Mouse (Mus musculus): ENCODE results near the gene Zfp108. TPM values are rescaled to one million over a fixed set of nuclear protein-coding genes. Genes with fewer than 3 reads are reported as not detected.
"Not testable (repeated sequence)": the region's sequence is repeated elsewhere in the genome, so short reads cannot be mapped to it uniquely, and the experiment has no call there.

The Zfp108 gene
- polyA plus RNA-seq, 1 experiment from 2014 or later = 6.1 TPM

DNA sequence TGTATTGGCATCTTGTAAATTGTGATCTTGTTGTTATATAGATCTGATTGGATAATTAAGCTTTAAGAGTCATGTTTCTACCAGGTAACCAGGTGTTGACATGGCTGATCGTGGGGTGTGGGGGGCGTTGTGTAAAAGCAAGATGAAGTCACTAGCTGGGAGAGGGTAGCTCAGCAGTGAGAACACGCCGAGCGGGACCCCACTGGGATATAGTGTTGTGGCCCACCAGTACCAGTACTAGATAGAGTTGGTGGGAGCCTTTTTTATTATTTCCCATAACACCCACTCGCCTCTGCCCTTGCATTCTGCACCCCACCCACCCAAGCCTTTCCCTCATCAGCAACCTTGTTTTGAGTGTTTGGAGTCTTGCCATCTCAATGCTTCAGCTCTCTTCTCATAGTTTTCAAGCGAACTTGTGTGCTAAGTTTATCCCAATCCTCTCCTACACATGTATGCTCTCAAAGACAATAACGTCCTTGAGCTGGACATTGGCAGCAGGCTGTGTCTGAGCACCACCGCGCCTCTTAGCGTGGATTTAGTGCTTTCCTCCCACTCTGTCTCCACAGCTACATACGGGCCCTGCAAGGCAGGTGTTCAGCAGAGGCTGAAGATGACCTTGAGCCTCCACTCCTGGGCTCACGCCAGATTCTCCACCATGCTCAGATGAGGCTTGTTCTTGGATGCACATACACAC lies 4.9 kb downstream of the Zfp108 start:
- H3K4me2 ChIP-seq (ENCODE audit: low read length) = no peak overlapping the region
- ATAC-seq = no peak
- no peak overlapping the region for H3K9ac ChIP-seq (ENCODE audit: low read depth, low read length)
- peaks cover 13% of the 10 kb centered on the region for H3K36me3 ChIP-seq (ENCODE audit: control insufficient read depth, insufficient read depth, low read length)
- H3K9me3 ChIP-seq (ENCODE audit: control insufficient read depth, low read length) = no peaks in the 10 kb centered on the region
- H3K27ac ChIP-seq (ENCODE audit: low read depth, low read length) = no peak overlapping the region
- H3K27me3 ChIP-seq (replicated peaks; ENCODE audit: control insufficient read depth, insufficient read depth, low read length) = no peaks in the 10 kb centered on the region
- H3K4me3 ChIP-seq (ENCODE audit: low read length) = no peak overlapping the region
- peaks cover 11% of the 10 kb centered on the region for H3K4me1 ChIP-seq (ENCODE audit: control insufficient read depth, insufficient read depth, low read depth, low read length)
- WGBS = 93% methylated on average over 13 of the region's 13 CpGs

DNA sequence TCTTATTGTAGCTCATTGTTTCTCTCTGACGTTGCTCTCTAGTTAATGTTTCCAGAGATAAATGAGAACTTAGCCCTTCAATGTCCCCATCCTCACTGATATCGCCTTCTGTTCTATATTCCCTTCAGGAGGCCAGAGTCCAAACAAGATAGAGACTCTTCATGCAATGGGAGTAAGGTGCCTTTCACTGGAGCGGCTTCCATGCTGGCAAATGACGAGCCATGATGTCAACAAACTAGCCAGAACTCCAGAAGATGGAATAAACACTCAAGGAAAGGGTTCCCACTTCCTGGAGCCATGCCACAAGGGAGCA lies 5.4 kb downstream of the Zfp108 start:
- Histone ChIP-seq H3K4me2 (ENCODE audit: low read length) (no peak overlapping the region), H3K9ac (ENCODE audit: low read depth, low read length) (no peak overlapping the region), H3K4me3 (ENCODE audit: low read length) (no peak overlapping the region), H3K9me3 (ENCODE audit: control insufficient read depth, low read length) (no peaks in the 10 kb centered on the region), H3K27me3 (replicated peaks; ENCODE audit: control insufficient read depth, insufficient read depth, low read length) (no peaks in the 10 kb centered on the region), H3K4me1 (ENCODE audit: control insufficient read depth, insufficient read depth, low read depth, low read length) (peaks cover 10% of the 10 kb centered on the region), H3K27ac (ENCODE audit: low read depth, low read length) (no peak overlapping the region), H3K36me3 (ENCODE audit: control insufficient read depth, insufficient read depth, low read length) (peaks cover 13% of the 10 kb centered on the region)
- 92% methylated on average over 4 of the region's 4 CpGs for WGBS
- ATAC-seq = no peak

DNA sequence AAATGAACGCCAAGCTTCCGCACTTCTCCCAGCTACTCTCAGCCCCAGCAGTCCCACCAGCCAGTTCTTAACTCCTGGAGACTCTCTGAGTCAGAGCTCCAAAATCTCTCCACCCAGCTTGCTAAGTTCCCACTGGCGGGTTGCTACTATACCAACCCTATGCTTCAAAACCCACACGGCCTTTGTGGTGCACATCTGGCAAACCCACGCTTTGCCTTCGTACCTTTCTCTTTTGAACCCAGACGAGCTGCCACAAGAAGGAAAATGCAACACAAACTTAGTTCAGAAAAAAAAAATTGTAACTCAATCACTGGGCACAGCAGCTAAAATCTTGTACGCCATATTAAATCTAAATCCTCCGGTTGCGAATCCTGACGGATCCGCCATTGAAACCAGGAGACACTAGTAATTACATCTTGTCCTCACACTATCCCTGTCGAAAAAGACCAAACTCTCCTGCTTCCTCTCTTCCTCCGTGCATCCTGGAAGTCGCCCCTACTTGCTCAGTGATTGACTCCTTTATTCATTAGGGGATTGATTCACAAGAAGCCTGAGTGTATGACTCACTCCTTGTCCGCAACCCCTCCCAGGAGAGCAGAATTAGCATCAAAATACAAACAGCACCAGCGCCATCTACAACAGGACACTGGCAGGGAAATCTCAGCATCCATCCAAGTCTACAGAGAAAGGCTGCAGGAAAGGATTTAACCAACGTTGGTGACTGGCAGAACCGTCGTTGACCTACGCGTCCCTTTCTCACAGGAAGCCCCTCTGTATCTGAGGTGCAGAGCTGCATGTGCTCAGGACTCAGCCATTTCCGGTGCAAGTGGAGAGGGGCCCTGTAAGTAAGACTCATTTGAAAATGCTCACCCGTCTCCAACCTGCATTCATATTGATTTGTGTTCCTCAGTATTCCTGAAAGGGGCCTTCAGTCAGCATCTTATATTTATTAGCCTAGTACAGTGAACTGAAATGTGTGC lies 13.9 kb downstream of the Zfp108 start:
- H3K4me3 ChIP-seq (ENCODE audit: low read length) = no peak overlapping the region
- peaks cover 6% of the 10 kb centered on the region; the same call in 1 of the 2 replicates for H3K4me1 ChIP-seq (ENCODE audit: control insufficient read depth, insufficient read depth, low read depth, low read length)
- H3K9ac ChIP-seq (ENCODE audit: low read depth, low read length) = no peak overlapping the region
- no peak overlapping the region for H3K4me2 ChIP-seq (ENCODE audit: low read length)
- no peak for ATAC-seq
- H3K27me3 ChIP-seq (replicated peaks; ENCODE audit: control insufficient read depth, insufficient read depth, low read length) = no peaks in the 10 kb centered on the region
- H3K9me3 ChIP-seq (ENCODE audit: control insufficient read depth, low read length) = no peaks in the 10 kb centered on the region
- H3K27ac ChIP-seq (ENCODE audit: low read depth, low read length) = no peak overlapping the region
- H3K36me3 ChIP-seq (ENCODE audit: control insufficient read depth, insufficient read depth, low read length) = no peaks in the 10 kb centered on the region
- WGBS = 64% methylated on average over 24 of the region's 24 CpGs

DNA sequence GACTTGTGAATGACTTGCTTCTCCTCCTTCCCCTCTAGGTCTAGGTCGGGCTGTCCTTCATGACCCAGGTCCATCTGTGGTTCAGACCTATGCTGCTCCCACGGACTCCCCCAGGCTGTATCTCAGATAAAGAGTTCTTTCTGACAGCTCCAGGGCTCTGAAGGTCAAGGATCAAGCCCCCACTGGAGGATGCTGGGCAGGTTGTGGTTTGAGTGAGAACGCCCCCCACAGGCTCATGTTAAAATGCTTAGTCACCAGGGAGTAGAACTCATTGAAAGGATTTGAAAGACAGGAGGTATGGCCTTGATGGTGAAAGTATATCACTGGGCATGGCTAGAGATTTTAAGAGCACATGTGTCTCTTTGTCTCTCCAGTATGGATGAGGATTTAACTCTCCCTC lies 14.7 kb downstream of the Zfp108 start:
- no peak overlapping the region; the same call in 1 of the 2 replicates for H3K4me2 ChIP-seq (ENCODE audit: low read length)
- ATAC-seq = peak; percentile 18
- WGBS = 80% methylated on average over 3 of the region's 3 CpGs

DNA sequence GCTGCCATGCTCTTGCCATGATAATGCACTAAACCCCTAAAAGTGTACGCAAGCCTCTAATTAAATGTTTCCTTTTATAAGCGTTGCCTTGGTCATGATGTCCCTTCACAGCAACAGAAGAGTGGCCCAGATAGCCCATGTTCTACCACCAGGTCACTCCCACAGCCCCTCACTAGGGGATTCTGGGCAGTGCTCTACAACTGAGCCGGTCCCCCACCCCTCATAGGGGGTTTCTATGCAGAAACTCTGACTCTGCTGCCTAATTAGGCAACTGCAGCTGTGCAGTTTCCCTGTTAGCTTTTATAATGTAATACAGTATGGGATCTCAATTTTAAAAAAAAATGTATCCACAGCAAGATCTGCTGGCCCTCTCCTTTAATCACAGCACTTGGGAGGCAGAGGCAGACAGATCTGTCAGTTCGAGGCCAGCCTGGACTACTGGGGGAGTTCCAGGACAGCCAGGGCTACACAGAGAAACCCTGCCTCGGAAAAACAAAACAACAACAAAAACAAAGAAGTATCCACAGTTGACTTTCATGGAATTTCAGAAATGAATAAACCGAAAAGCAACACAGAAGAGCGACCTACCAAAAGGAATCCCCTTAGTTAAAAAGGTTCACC lies 15.2 kb downstream of the Zfp108 start:
- peaks cover 6% of the 10 kb centered on the region; the same call in 1 of the 2 replicates for H3K4me1 ChIP-seq (ENCODE audit: control insufficient read depth, insufficient read depth, low read depth, low read length)
- H3K4me3 ChIP-seq (ENCODE audit: low read length) = peak overlapping the region; percentile 73
- ATAC-seq = peak; percentile 74
- H3K9ac ChIP-seq (ENCODE audit: low read depth, low read length) = peak overlapping the region; percentile 94
- peak overlapping the region; percentile 91 for H3K4me2 ChIP-seq (ENCODE audit: low read length)
- no peaks in the 10 kb centered on the region for H3K27me3 ChIP-seq (replicated peaks; ENCODE audit: control insufficient read depth, insufficient read depth, low read length)
- no peak overlapping the region; the same call in 1 of the 2 replicates for H3K27ac ChIP-seq (ENCODE audit: low read depth, low read length)
- H3K9me3 ChIP-seq (ENCODE audit: control insufficient read depth, low read length) = no peaks in the 10 kb centered on the region
- WGBS = 32% methylated on average over 7 of the region's 7 CpGs
- H3K36me3 ChIP-seq (ENCODE audit: control insufficient read depth, insufficient read depth, low read length) = peaks cover 11% of the 10 kb centered on the region

More for the DNA sequence above, 14.7 kb downstream of the Zfp108 start:
- Histone ChIP-seq H3K4me3 (ENCODE audit: low read length) (no peak overlapping the region), H3K27me3 (replicated peaks; ENCODE audit: control insufficient read depth, insufficient read depth, low read length) (no peaks in the 10 kb centered on the region), H3K9ac (ENCODE audit: low read depth, low read length) (no peak overlapping the region), H3K36me3 (ENCODE audit: control insufficient read depth, insufficient read depth, low read length) (peaks cover 6% of the 10 kb centered on the region; the same call in 1 of the 2 replicates), H3K27ac (ENCODE audit: low read depth, low read length) (no peak overlapping the region), H3K9me3 (ENCODE audit: control insufficient read depth, low read length) (no peaks in the 10 kb centered on the region), H3K4me1 (ENCODE audit: control insufficient read depth, insufficient read depth, low read depth, low read length) (peaks cover 6% of the 10 kb centered on the region; the same call in 1 of the 2 replicates)

DNA sequence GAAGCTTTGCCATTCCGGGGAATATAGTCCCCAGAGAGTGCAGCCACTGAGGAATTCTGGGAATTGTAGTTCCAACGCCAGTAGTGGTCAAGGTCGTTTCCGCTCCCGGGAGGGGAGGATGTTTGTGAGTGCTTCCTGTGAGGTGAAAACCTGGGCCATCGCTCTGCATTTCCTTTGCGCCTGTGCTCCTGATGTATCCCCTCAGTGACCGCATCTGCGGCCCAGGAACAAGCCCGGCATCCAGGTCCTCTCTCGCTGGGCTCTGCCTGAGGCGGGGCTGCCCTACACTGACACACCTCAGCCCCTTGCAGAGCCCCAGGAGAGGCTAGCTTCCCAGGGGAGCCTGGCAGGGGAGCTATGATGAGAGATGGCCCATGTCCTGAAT lies 15.7 kb downstream of the Zfp108 start, which contains the start of gene Zfp93:
Gene Zfp93, plus strand, starts transcription at position 133 of the 385 bp plus-strand sequence.
- 0% methylated on average over 12 of the region's 12 CpGs for WGBS
- peak within 1 kb of the TSS; percentile 84 for H3K27ac ChIP-seq (ENCODE audit: low read depth, low read length)
- H3K27me3 ChIP-seq (replicated peaks; ENCODE audit: control insufficient read depth, insufficient read depth, low read length) = no peaks in the 10 kb centered on the region
- peak within 1 kb of the TSS; percentile 94 for H3K9ac ChIP-seq (ENCODE audit: low read depth, low read length)
- H3K9me3 ChIP-seq (ENCODE audit: control insufficient read depth, low read length) = no peaks in the 10 kb centered on the region
- H3K4me2 ChIP-seq (ENCODE audit: low read length) = peak within 1 kb of the TSS; percentile 91
- peaks cover 16% of the 10 kb centered on the region for H3K36me3 ChIP-seq (ENCODE audit: control insufficient read depth, insufficient read depth, low read length)
- peak within 1 kb of the TSS; percentile 73 for H3K4me3 ChIP-seq (ENCODE audit: low read length)
- peak; percentile 95 for ATAC-seq
- peaks cover 6% of the 10 kb centered on the region; the same call in 1 of the 2 replicates for H3K4me1 ChIP-seq (ENCODE audit: control insufficient read depth, insufficient read depth, low read depth, low read length)

DNA sequence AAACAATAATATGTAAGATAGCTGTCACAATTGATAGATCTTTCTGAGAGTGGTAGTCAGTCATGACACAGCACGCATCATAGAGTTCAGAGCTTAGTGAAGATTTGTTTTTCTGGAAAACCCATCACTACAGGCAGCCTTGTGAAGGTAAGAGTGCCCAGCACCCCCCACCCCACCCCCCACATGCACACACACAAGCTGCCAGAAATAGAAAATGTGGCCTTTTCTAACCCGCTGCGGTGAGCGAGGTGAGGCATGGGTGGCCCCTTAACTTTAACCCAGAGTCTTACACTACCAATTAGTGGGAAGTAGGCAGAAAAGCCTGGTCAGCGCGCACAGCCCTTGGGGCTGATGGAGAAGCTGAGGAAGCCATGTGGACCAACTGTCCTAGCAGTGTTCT lies 16.6 kb downstream of the Zfp108 start:
- Histone ChIP-seq H3K36me3 (ENCODE audit: control insufficient read depth, insufficient read depth, low read length) (peaks cover 17% of the 10 kb centered on the region), H3K9ac (ENCODE audit: low read depth, low read length) (no peak overlapping the region), H3K4me2 (ENCODE audit: low read length) (no peak overlapping the region), H3K27ac (ENCODE audit: low read depth, low read length) (no peak overlapping the region), H3K4me3 (ENCODE audit: low read length) (no peak overlapping the region), H3K27me3 (replicated peaks; ENCODE audit: control insufficient read depth, insufficient read depth, low read length) (no peaks in the 10 kb centered on the region), H3K9me3 (ENCODE audit: control insufficient read depth, low read length) (no peaks in the 10 kb centered on the region), H3K4me1 (ENCODE audit: control insufficient read depth, insufficient read depth, low read depth, low read length) (peaks cover 6% of the 10 kb centered on the region; the same call in 1 of the 2 replicates)
- 98% methylated on average over 6 of the region's 6 CpGs for WGBS
- no peak for ATAC-seq

DNA sequence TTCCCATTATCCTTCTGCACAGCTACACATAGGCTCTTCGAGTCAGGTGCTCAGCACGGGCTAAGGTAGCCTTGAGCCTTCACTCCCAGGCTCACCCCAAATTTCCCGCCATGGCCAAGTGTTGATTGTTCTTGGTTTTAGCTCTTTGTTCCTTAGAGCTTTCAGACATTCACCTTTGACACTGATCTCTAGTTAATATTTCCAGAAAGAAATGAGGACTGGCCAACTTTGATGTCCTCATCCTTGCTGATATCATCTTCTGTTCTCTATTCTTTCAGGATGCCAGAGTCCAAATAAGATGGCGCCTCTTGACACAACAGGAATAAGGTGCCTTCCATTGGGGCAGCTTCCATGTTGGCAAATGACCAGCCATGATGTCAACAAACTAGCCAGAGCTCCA lies 19.9 kb downstream of the Zfp108 start:
- no peak for ATAC-seq
- H3K4me3 ChIP-seq (ENCODE audit: low read length) = no peak overlapping the region
- no peak overlapping the region for H3K9ac ChIP-seq (ENCODE audit: low read depth, low read length)
- 96% methylated on average over 4 of the region's 4 CpGs for WGBS
- no peak overlapping the region for H3K4me2 ChIP-seq (ENCODE audit: low read length)
- peaks cover 6% of the 10 kb centered on the region; the same call in 1 of the 2 replicates for H3K4me1 ChIP-seq (ENCODE audit: control insufficient read depth, insufficient read depth, low read depth, low read length)
- H3K36me3 ChIP-seq (ENCODE audit: control insufficient read depth, insufficient read depth, low read length) = peaks cover 17% of the 10 kb centered on the region
- H3K9me3 ChIP-seq (ENCODE audit: control insufficient read depth, low read length) = no peaks in the 10 kb centered on the region
- H3K27ac ChIP-seq (ENCODE audit: low read depth, low read length) = no peak overlapping the region
- H3K27me3 ChIP-seq (replicated peaks; ENCODE audit: control insufficient read depth, insufficient read depth, low read length) = no peaks in the 10 kb centered on the region

DNA sequence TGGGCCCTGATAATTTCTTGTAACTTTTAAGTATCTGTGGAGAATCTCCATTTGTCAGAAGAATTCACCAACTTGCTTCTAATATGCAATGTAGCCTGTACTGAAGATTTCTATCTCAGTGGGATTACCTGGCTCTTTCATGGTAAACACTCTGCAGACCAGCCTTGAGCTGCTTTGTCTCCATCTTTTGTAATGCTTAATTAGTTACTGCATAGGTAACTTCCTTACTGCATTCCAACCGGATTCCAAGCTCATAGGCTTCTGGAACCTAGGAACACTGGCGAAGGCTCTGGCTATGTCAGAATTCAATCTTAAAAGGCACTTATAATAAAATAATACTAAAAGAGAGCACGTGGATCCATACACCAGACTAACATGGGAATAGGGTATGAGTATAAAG lies 24.2 kb downstream of the Zfp108 start:
- H3K27ac ChIP-seq (ENCODE audit: low read depth, low read length); H3K4me1 ChIP-seq (ENCODE audit: control insufficient read depth, insufficient read depth, low read depth, low read length); H3K27me3 ChIP-seq (replicated peaks; ENCODE audit: control insufficient read depth, insufficient read depth, low read length); H3K9ac ChIP-seq (ENCODE audit: low read depth, low read length); H3K4me2 ChIP-seq (ENCODE audit: low read length); H3K9me3 ChIP-seq (ENCODE audit: control insufficient read depth, low read length); H3K4me3 ChIP-seq (ENCODE audit: low read length); ATAC-seq: not testable (repeated sequence)
- H3K36me3 ChIP-seq (ENCODE audit: control insufficient read depth, insufficient read depth, low read length) = peaks cover 15% of the 10 kb centered on the region
- 84% methylated on average over 3 of the region's 3 CpGs for WGBS

All from hindbrain, embryonic 16.5 days (tissue).